Mouse (Mus musculus) neural tube, embryonic 15.5 days (tissue): ENCODE measurements around the gene Mettl16. TPM values are rescaled to one million over a fixed set of nuclear protein-coding genes. Genes with fewer than 3 reads are reported as not detected.

Source experiments
- ATAC-seq: fragments of 200-750 bp; cut with Nextera tagmentation; 2 replicates; pipeline ENCODE4 v1.8.0; 2017; ENCODE audit warnings: mild to moderate bottlenecking, moderate TSS enrichment, moderate library complexity; ENCODE audit not compliant: low FRiP score
- H3K27ac ChIP-seq: fragments of 300-500 bp; sonication (generic); replicated peaks from 2 replicates; pipeline ENCODE4 v1.5.1; 2015; ENCODE audit warnings: mild to moderate bottlenecking, inconsistent platforms
- H3K27me3 ChIP-seq: fragments of 300-500 bp; sonication (generic); replicated peaks from 2 replicates; pipeline ENCODE4 v1.6.1; 2015; ENCODE audit warnings: inconsistent platforms
- H3K36me3 ChIP-seq: fragments of 300-500 bp; sonication (generic); 2 replicates; pipeline ENCODE4 v1.6.1; 2015; ENCODE audit warnings: inconsistent platforms
- H3K4me1 ChIP-seq: fragments of 300-500 bp; sonication (generic); 2 replicates; pipeline ENCODE4 v1.6.1; 2015; ENCODE audit warnings: inconsistent platforms
- H3K4me2 ChIP-seq: fragments of 300-500 bp; sonication (generic); 2 replicates; pipeline ENCODE4 v1.6.1; 2015; ENCODE audit warnings: inconsistent platforms, mild to moderate bottlenecking, moderate library complexity
- H3K4me3 ChIP-seq: fragments of 300-500 bp; sonication (generic); replicated peaks from 2 replicates; pipeline ENCODE4 v1.5.1; 2015; ENCODE audit warnings: mild to moderate bottlenecking, inconsistent platforms
- H3K9ac ChIP-seq: fragments of 300-500 bp; sonication (generic); replicated peaks from 2 replicates; pipeline ENCODE4 v1.6.1; 2015; ENCODE audit warnings: mild to moderate bottlenecking, inconsistent platforms
- H3K9me3 ChIP-seq: fragments of 300-500 bp; sonication (generic); replicated peaks from 2 replicates; pipeline ENCODE4 v1.6.1; 2016; ENCODE audit warnings: inconsistent platforms
- WGBS: fragments of 180-500 bp; shearing (Covaris S2); methylation state at CpG from one replicate; pipeline ENCODE4 v1.1.7; 2015; ENCODE audit warnings: mixed read lengths; 5-methylcytosine and 5-hydroxymethylcytosine counted together
- polyA plus RNA-seq: library from polyadenylated mRNA; unstranded; fragments of >200 nt; fragmentation: Nextera tagmentation; extraction: Ambion mirVana; gene quantifications from 2 replicates; pipeline ENCODE4 v1.2.1, GENCODE M21; 2015

The Mettl16 gene
- polyA plus RNA-seq: 45.5 and 53.7 TPM in 2 replicates

GRCm38 (mm10) chr11:74770595-74771207 is at the start of gene Mettl16:
Gene Mettl16 (plus strand): TSS chr11:74770830.
- Histone ChIP-seq H3K4me2 (peak within 1 kb of the TSS; percentile 88), H3K9me3 (no peaks in the 10 kb centered on the region), H3K27me3 (no peaks in the 10 kb centered on the region), H3K4me1 (peaks cover 18% of the 10 kb centered on the region), H3K4me3 (peak within 1 kb of the TSS; percentile 86), H3K36me3 (peaks cover 18% of the 10 kb centered on the region), H3K9ac (peak within 1 kb of the TSS; percentile 80), H3K27ac (peak within 1 kb of the TSS; percentile 93)
- ATAC-seq: peak; percentile 96
- 0% methylated on average over 43 of the region's 43 CpGs for WGBS

GRCm38 (mm10) chr11:74721141-74721540 is 49.5 kb upstream of the Mettl16 start:
- ATAC-seq: no peak
- 66% methylated on average over 2 of the region's 2 CpGs for WGBS
- no peak overlapping the region for H3K27ac ChIP-seq
- peak overlapping the region; percentile 42 for H3K4me2 ChIP-seq
- H3K9ac ChIP-seq: no peak overlapping the region
- no peaks in the 10 kb centered on the region for H3K36me3 ChIP-seq
- no peaks in the 10 kb centered on the region for H3K9me3 ChIP-seq
- H3K4me1 ChIP-seq: peaks cover 40% of the 10 kb centered on the region
- no peaks in the 10 kb centered on the region for H3K27me3 ChIP-seq
- peak overlapping the region; percentile 13; the same call in 1 of the 2 replicates for H3K4me3 ChIP-seq

- Histone ChIP-seq H3K36me3 (no peaks in the 10 kb centered on the region), H3K9ac (peak overlapping the region; percentile 46; the same call in 1 of the 2 replicates), H3K4me1 (peaks cover 34% of the 10 kb centered on the region), H3K27me3 (no peaks in the 10 kb centered on the region), H3K4me2 (peak overlapping the region; percentile 74), H3K4me3 (peak overlapping the region; percentile 43), H3K27ac (no peak overlapping the region), H3K9me3 (no peaks in the 10 kb centered on the region)
- no peak for ATAC-seq
- WGBS: 27% methylated on average over 3 of the region's 3 CpGs
Observed at GRCm38 (mm10) chr11:74721971-74722370, 48.7 kb upstream of the Mettl16 start.

GRCm38 (mm10) chr11:74723357-74724234 is 47.0 kb upstream of the Mettl16 start:
- peak overlapping the region; percentile 74 for H3K4me2 ChIP-seq
- peak overlapping the region; percentile 98 for H3K9ac ChIP-seq
- no peaks in the 10 kb centered on the region for H3K9me3 ChIP-seq
- no peaks in the 10 kb centered on the region for H3K36me3 ChIP-seq
- no peaks in the 10 kb centered on the region for H3K27me3 ChIP-seq
- WGBS: under 1% methylated on average over 51 of the region's 75 CpGs
- peaks cover 32% of the 10 kb centered on the region for H3K4me1 ChIP-seq
- peak overlapping the region; percentile 100 for H3K27ac ChIP-seq
- peak; percentile 89 for ATAC-seq
- H3K4me3 ChIP-seq: peak overlapping the region; percentile 90

- Histone ChIP-seq H3K4me2 (peak within 1 kb of the TSS; percentile 74), H3K4me3 (peak within 1 kb of the TSS; percentile 90), H3K36me3 (no peaks in the 10 kb centered on the region), H3K4me1 (peaks cover 29% of the 10 kb centered on the region), H3K27ac (peak within 1 kb of the TSS; percentile 100), H3K27me3 (no peaks in the 10 kb centered on the region), H3K9me3 (no peaks in the 10 kb centered on the region), H3K9ac (peak within 1 kb of the TSS; percentile 98)
- ATAC-seq: peak; percentile 97
- WGBS: under 1% methylated on average over 41 of the region's 56 CpGs
Observed at GRCm38 (mm10) chr11:74724235-74724791, 46.3 kb upstream of the Mettl16 start, which contains the start of gene Pafah1b1. Gene Pafah1b1 (minus strand): TSS chr11:74724670.

- Histone ChIP-seq H3K27ac (peak overlapping the region; percentile 100), H3K9me3 (no peaks in the 10 kb centered on the region), H3K4me1 (peaks cover 23% of the 10 kb centered on the region), H3K27me3 (no peaks in the 10 kb centered on the region), H3K9ac (peak overlapping the region; percentile 34; the same call in 1 of the 2 replicates), H3K36me3 (no peaks in the 10 kb centered on the region), H3K4me2 (peak overlapping the region; percentile 74), H3K4me3 (no peak overlapping the region)
- no peak for ATAC-seq
- 55% methylated on average over 5 of the region's 5 CpGs for WGBS
Observed at GRCm38 (mm10) chr11:74725181-74725580, 45.4 kb upstream of the Mettl16 start.

GRCm38 (mm10) chr11:74734917-74735316 is 35.7 kb upstream of the Mettl16 start:
- peak overlapping the region; percentile 54 for H3K27ac ChIP-seq
- 11% methylated on average over 7 of the region's 7 CpGs for WGBS
- peaks cover 11% of the 10 kb centered on the region for H3K4me1 ChIP-seq
- no peaks in the 10 kb centered on the region for H3K27me3 ChIP-seq
- H3K9me3 ChIP-seq: no peaks in the 10 kb centered on the region
- no peak overlapping the region for H3K4me3 ChIP-seq
- H3K9ac ChIP-seq: no peak overlapping the region
- H3K4me2 ChIP-seq: peak overlapping the region; percentile 37
- no peaks in the 10 kb centered on the region for H3K36me3 ChIP-seq
- 0 out of 2 replicates have a peak, but pooled peaks have one; percentile 21 for ATAC-seq

- WGBS: 60% methylated on average over 3 of the region's 3 CpGs
- no peak for ATAC-seq
- Histone ChIP-seq H3K27ac (no peak overlapping the region), H3K36me3 (no peaks in the 10 kb centered on the region), H3K9me3 (no peaks in the 10 kb centered on the region), H3K9ac (no peak overlapping the region), H3K4me2 (no peak overlapping the region), H3K4me1 (peaks cover 11% of the 10 kb centered on the region), H3K4me3 (no peak overlapping the region), H3K27me3 (no peaks in the 10 kb centered on the region)
Observed at GRCm38 (mm10) chr11:74737861-74738260, 32.8 kb upstream of the Mettl16 start.

GRCm38 (mm10) chr11:74748022-74748421 is 22.6 kb upstream of the Mettl16 start:
- H3K27me3 ChIP-seq: no peaks in the 10 kb centered on the region
- no peaks in the 10 kb centered on the region for H3K36me3 ChIP-seq
- no peak for ATAC-seq
- no peak overlapping the region for H3K9ac ChIP-seq
- H3K9me3 ChIP-seq: no peaks in the 10 kb centered on the region
- H3K4me1 ChIP-seq: peaks cover 8% of the 10 kb centered on the region
- 81% methylated on average over 4 of the region's 4 CpGs for WGBS
- no peak overlapping the region for H3K27ac ChIP-seq
- no peak overlapping the region for H3K4me2 ChIP-seq
- no peak overlapping the region for H3K4me3 ChIP-seq

- no peak overlapping the region for H3K9ac ChIP-seq
- H3K27me3 ChIP-seq: no peaks in the 10 kb centered on the region
- no peaks in the 10 kb centered on the region for H3K36me3 ChIP-seq
- no peak overlapping the region for H3K4me3 ChIP-seq
- 79% methylated on average over 13 of the region's 13 CpGs for WGBS
- no peaks in the 10 kb centered on the region for H3K9me3 ChIP-seq
- H3K27ac ChIP-seq: no peak overlapping the region
- H3K4me2 ChIP-seq: no peak overlapping the region
- no peak for ATAC-seq
- peaks cover 8% of the 10 kb centered on the region for H3K4me1 ChIP-seq
Observed at GRCm38 (mm10) chr11:74749241-74749640, 21.4 kb upstream of the Mettl16 start.

- Histone ChIP-seq H3K9ac (no peak overlapping the region), H3K27ac (peak overlapping the region; percentile 78), H3K4me3 (no peak overlapping the region), H3K4me2 (no peak overlapping the region), H3K4me1 (peaks cover 8% of the 10 kb centered on the region), H3K36me3 (no peaks in the 10 kb centered on the region), H3K9me3 (no peaks in the 10 kb centered on the region), H3K27me3 (no peaks in the 10 kb centered on the region)
- 84% methylated on average over 7 of the region's 7 CpGs for WGBS
- ATAC-seq: no peak
Observed at GRCm38 (mm10) chr11:74750662-74751351, 19.8 kb upstream of the Mettl16 start.
